Mouse (Mus musculus) limb, embryonic 10.5 days (tissue): ENCODE measurements at regions not wholly inside any gene's neighbourhood (a gene's known extent, or its start where the extent isn't known, plus 50 kb on each side); places are given as distances from the start of the nearest gene placed in this dataset.
A peak's percentile ranks its signal among the peaks of the same experiment; 100 is the strongest.
"Not testable (repeated sequence)": the region's sequence is repeated elsewhere in the genome, so short reads cannot be mapped to it uniquely, and the experiment has no call there.

Experiments used
- DNase-seq: peaks from one replicate; pipeline ENCODE4 v3.0.0-alpha.2; 2017; ENCODE audit warnings: low spot score
- H3K27ac ChIP-seq: fragments of 300-500 bp; sonication (generic); 2 replicates; pipeline ENCODE4 v1.5.1; 2016; ENCODE audit warnings: mild to moderate bottlenecking
- H3K27me3 ChIP-seq: fragments of 300-500 bp; sonication (generic); 2 replicates; pipeline ENCODE4 v1.6.1; 2016; ENCODE audit warnings: low read depth, mild to moderate bottlenecking; ENCODE audit not compliant: poor library complexity, severe bottlenecking
- H3K36me3 ChIP-seq: fragments of 300-500 bp; sonication (generic); 2 replicates; pipeline ENCODE4 v1.6.1; 2016; ENCODE audit warnings: mild to moderate bottlenecking, moderate library complexity
- H3K4me1 ChIP-seq: fragments of 300-500 bp; sonication (generic); 2 replicates; pipeline ENCODE4 v1.6.1; 2016
- H3K4me3 ChIP-seq: fragments of 300-500 bp; sonication (generic); 2 replicates; pipeline ENCODE4 v1.5.1; 2016; ENCODE audit warnings: mild to moderate bottlenecking, moderate library complexity
- H3K9me3 ChIP-seq: fragments of 300-500 bp; sonication (generic); replicated peaks from 2 replicates; pipeline ENCODE4 v1.6.1; 2016; ENCODE audit warnings: mild to moderate bottlenecking
- WGBS: fragments of 180-500 bp; shearing (Covaris S2); methylation state at CpG from one replicate; pipeline ENCODE4 v1.1.7; 2016; 5-methylcytosine and 5-hydroxymethylcytosine counted together

DNA sequence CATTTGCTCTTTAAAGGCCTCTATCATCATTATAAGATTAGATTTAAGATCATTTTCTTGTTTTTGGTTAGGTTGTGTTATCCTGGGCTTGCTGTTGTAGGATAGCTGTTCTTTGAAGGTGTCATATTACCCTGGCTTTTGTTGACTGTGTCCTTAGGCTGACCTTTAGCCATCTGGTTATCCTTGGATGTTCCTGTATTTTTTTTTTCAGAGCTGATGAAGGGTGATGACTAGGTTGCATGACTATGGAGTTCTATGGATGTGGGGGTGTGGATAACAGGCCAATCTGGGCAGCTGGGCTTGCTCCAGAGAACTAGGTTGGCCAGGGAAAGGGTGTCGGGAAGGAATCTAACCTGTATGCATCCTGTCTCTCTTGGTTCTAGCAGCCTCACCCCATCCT lies 74.2 kb downstream of the Dmrta1 start:
- Histone ChIP-seq H3K9me3 (no peaks in the 10 kb centered on the region), H3K27ac (no peak overlapping the region), H3K27me3 (no peaks in the 10 kb centered on the region), H3K36me3 (no peaks in the 10 kb centered on the region), H3K4me3 (no peak overlapping the region), H3K4me1 (no peaks in the 10 kb centered on the region)
- DNase-seq, result no peak
- 74% methylated on average over 1 of the region's 1 CpGs for WGBS

GRCm38 (mm10) chr4:89776269-89776668 lies 97.0 kb downstream of the Dmrta1 start:
- WGBS, result 54% methylated on average over 10 of the region's 10 CpGs
- H3K27ac ChIP-seq, result no peak overlapping the region
- no peaks in the 10 kb centered on the region for H3K9me3 ChIP-seq
- H3K4me3 ChIP-seq, result no peak overlapping the region
- H3K36me3 ChIP-seq, result no peaks in the 10 kb centered on the region
- DNase-seq, result no peak
- H3K4me1 ChIP-seq, result no peaks in the 10 kb centered on the region
- H3K27me3 ChIP-seq, result no peaks in the 10 kb centered on the region

GRCm38 (mm10) chr4:89781487-89781886 lies 102.3 kb downstream of the Dmrta1 start:
- Histone ChIP-seq H3K27me3 (no peaks in the 10 kb centered on the region), H3K36me3 (no peaks in the 10 kb centered on the region)

GRCm38 (mm10) chr4:89816823-89817222 lies 137.6 kb downstream of the Dmrta1 start:
- WGBS, result 94% methylated on average over 7 of the region's 7 CpGs
- Histone ChIP-seq H3K36me3 (no peaks in the 10 kb centered on the region), H3K27ac (no peak overlapping the region), H3K4me1 (no peaks in the 10 kb centered on the region), H3K4me3 (no peak overlapping the region), H3K9me3 (no peaks in the 10 kb centered on the region), H3K27me3 (no peaks in the 10 kb centered on the region)
- DNase-seq, result no peak

More at GRCm38 (mm10) chr4:89781487-89781886, 102.3 kb downstream of the Dmrta1 start:
- no peaks in the 10 kb centered on the region for H3K4me1 ChIP-seq
- WGBS, result 100% methylated on average over 1 of the region's 1 CpGs
- no peak overlapping the region for H3K4me3 ChIP-seq
- no peaks in the 10 kb centered on the region for H3K9me3 ChIP-seq
- no peak for DNase-seq
- H3K27ac ChIP-seq, result no peak overlapping the region

DNA sequence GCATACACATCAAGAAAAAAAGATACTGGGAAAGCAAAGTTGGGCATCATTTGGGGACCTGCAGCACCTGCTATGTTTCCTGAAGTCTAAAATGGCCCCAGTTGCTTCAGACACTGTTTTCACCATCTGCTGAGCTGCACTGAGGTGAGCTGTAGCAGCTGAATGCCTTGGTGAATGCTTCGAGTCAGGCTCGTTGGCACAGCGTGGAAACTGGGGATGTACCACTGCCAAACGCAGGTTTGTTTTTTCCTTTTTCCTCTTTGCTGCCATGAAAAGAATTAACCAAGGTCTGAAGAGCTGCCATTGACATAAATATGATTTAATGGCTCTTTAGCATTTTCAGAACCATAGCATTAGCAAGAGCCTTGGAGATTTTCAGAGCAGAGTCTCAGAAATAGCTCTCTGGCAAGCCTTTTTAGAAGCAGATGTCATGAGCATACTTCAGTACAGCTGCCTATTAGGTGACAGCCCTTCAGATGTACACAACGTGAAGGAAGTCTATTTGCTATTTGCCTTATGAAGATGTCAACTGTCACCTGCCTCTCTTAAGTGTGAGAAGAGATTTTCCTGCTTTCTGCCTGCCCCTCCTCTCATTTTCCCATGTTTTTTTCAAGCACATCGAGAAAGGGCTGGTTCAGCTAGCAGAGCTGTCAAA lies 155.4 kb downstream of the Dmrta1 start:
- DNase-seq, result no peak
- H3K9me3 ChIP-seq, result no peaks in the 10 kb centered on the region
- H3K27me3 ChIP-seq, result no peaks in the 10 kb centered on the region
- H3K27ac ChIP-seq, result no peak overlapping the region
- 82% methylated on average over 6 of the region's 6 CpGs for WGBS
- H3K4me3 ChIP-seq, result no peak overlapping the region
- no peaks in the 10 kb centered on the region for H3K36me3 ChIP-seq
- no peaks in the 10 kb centered on the region for H3K4me1 ChIP-seq

GRCm38 (mm10) chr4:89875375-89876055 lies 196.3 kb downstream of the Dmrta1 start:
- Histone ChIP-seq H3K4me3 (peak overlapping the region; percentile 10; the same call in 1 of the 2 replicates), H3K27ac (peak overlapping the region; percentile 62; the same call in 1 of the 2 replicates)

GRCm38 (mm10) chr4:89876131-89876530 lies 196.9 kb downstream of the Dmrta1 start:
- not testable (repeated sequence) for H3K9me3 ChIP-seq, H3K4me1 ChIP-seq, H3K27me3 ChIP-seq, DNase-seq, H3K36me3 ChIP-seq
- H3K27ac ChIP-seq, result peak overlapping the region; percentile 64; the same call in 1 of the 2 replicates
- 23% methylated on average over 10 of the region's 14 CpGs for WGBS
- H3K4me3 ChIP-seq, result peak overlapping the region; percentile 45

More at GRCm38 (mm10) chr4:89875375-89876055, 196.3 kb downstream of the Dmrta1 start:
- H3K4me1 ChIP-seq, DNase-seq, H3K27me3 ChIP-seq, H3K36me3 ChIP-seq, H3K9me3 ChIP-seq: not testable (repeated sequence)
- 23% methylated on average over 10 of the region's 15 CpGs for WGBS

DNA sequence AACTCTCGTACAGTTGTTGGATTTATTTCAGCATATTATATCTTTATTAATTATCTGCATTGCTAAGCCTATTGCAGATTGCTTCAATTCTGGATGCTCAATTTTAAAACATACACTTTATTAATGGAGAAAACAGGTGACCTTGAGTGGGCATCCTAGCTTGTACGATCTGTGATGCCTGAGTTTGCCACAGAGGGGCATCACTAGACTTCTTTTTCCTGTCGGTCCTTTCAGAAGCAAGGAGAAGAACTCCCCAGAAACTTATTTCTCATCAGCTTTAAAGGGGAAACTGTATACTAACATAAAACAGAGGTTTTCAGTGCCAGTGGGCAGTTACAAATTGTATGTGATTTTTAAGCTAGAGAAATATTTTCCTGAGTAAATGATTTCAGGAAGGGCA lies 201.8 kb downstream of the Dmrta1 start:
- 57% methylated on average over 3 of the region's 3 CpGs for WGBS
- no peak for DNase-seq
- H3K27me3 ChIP-seq, result no peaks in the 10 kb centered on the region

DNA sequence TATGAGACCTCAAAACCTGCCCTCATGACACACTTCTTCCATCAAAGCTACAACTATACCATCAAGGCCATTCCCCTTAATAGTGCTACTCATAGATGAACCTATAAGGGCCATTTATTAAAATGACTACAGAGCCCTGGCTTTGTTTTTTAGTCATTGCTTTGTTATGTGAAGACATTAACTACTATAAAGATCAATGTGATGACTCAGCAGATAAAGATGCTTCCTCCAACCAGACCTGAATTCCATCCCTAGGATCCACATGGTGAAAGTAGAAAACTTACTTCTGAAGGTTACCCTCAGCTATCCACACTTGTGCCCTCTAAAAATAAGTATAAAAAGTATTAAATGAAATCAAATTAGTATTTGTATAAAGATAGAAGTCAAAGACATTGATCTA lies 230.4 kb downstream of the Dmrta1 start:
- no peaks in the 10 kb centered on the region for H3K9me3 ChIP-seq
- no peak for DNase-seq
- no peaks in the 10 kb centered on the region for H3K36me3 ChIP-seq
- no peak overlapping the region for H3K27ac ChIP-seq
- no peaks in the 10 kb centered on the region for H3K27me3 ChIP-seq
- no peak overlapping the region for H3K4me3 ChIP-seq
- H3K4me1 ChIP-seq, result no peaks in the 10 kb centered on the region

More for the DNA sequence above, 201.8 kb downstream of the Dmrta1 start:
- no peak overlapping the region for H3K4me3 ChIP-seq
- H3K4me1 ChIP-seq, result no peaks in the 10 kb centered on the region
- no peak overlapping the region for H3K27ac ChIP-seq
- H3K9me3 ChIP-seq, result no peaks in the 10 kb centered on the region
- no peaks in the 10 kb centered on the region for H3K36me3 ChIP-seq

DNA sequence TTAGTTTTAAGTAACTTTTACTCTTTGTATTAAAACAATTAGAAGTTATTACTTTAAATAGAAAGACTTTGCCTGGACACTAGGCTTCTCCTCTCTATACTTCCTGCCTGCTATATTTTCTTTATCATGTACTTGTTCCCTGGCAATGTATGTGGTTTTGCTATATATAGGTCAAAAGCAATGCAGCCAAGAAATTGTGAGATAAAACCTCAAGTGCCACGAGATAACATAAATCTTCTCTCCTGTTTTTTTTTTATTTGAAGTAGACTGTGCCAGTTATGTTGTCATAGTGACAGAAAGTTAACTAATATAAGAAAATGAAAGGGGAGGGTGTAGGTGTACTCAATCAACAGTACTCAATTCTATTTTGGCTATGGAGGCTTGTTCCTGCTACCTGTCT lies 258.4 kb downstream of the Dmrta1 start:
- Histone ChIP-seq H3K4me1 (no peaks in the 10 kb centered on the region), H3K36me3 (no peaks in the 10 kb centered on the region), H3K9me3 (no peaks in the 10 kb centered on the region), H3K27ac (no peak overlapping the region), H3K4me3 (no peak overlapping the region), H3K27me3 (no peaks in the 10 kb centered on the region)
- WGBS, result 75% methylated on average over 1 of the region's 1 CpGs
- no peak for DNase-seq

DNA sequence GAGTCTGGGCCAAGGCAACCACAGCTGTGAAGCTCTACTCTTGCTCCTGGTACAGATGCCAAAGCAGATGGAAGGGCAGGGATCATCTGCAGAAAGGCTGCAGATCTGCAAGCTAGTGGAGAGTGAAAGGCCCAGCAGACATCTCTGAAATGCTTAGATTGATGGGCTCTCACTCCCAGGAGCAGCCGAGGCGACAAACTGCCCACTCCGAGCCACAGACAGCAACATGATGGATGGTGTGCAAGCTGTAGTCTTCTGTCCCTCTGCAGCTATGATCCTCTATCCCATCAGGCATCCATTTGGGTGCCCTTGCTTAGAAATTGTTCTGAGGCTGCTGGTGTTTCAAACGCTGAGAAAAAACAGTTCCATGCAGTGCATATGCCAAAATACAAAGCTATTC lies 262.1 kb downstream of the Dmrta1 start:
- no peak overlapping the region for H3K4me3 ChIP-seq
- H3K9me3 ChIP-seq, result no peaks in the 10 kb centered on the region
- H3K4me1 ChIP-seq, result no peaks in the 10 kb centered on the region
- no peaks in the 10 kb centered on the region for H3K36me3 ChIP-seq
- H3K27me3 ChIP-seq, result no peaks in the 10 kb centered on the region
- H3K27ac ChIP-seq, result no peak overlapping the region
- no peak for DNase-seq
- 35% methylated on average over 4 of the region's 4 CpGs for WGBS

- WGBS, result 81% methylated on average over 3 of the region's 3 CpGs
- DNase-seq, result no peak
- no peak overlapping the region for H3K4me3 ChIP-seq
- H3K4me1 ChIP-seq, result no peaks in the 10 kb centered on the region
- no peaks in the 10 kb centered on the region for H3K27me3 ChIP-seq
- no peak overlapping the region for H3K27ac ChIP-seq
- no peaks in the 10 kb centered on the region for H3K36me3 ChIP-seq
- H3K9me3 ChIP-seq, result no peaks in the 10 kb centered on the region
Measured at GRCm38 (mm10) chr4:89976146-89976545, 242.5 kb upstream of the Zfp352 start.

- Histone ChIP-seq H3K36me3 (no peaks in the 10 kb centered on the region), H3K27me3 (no peaks in the 10 kb centered on the region), H3K27ac (no peak overlapping the region), H3K4me3 (no peak overlapping the region), H3K9me3 (no peaks in the 10 kb centered on the region), H3K4me1 (no peaks in the 10 kb centered on the region)
- DNase-seq, result no peak
- WGBS, result 89% methylated on average over 3 of the region's 3 CpGs
Measured at GRCm38 (mm10) chr4:90003413-90003812, 215.2 kb upstream of the Zfp352 start.
